Mouse (Mus musculus) T-cell, adult 66 days (primary cell): ENCODE data around the gene Prl8a8. TPM values are rescaled to one million over a fixed set of nuclear protein-coding genes. Genes with fewer than 3 reads are reported as not detected.

Source experiments
- total RNA-seq, 2 experiments: library from RNA; stranded (reverse); gene quantifications; 3 replicates in 1 of 2; 4 replicates in 1 of 2; pipeline ENCODE4 v1.2.4; 2023

Prl8a8 gene
- not detected for total RNA-seq

DNA sequence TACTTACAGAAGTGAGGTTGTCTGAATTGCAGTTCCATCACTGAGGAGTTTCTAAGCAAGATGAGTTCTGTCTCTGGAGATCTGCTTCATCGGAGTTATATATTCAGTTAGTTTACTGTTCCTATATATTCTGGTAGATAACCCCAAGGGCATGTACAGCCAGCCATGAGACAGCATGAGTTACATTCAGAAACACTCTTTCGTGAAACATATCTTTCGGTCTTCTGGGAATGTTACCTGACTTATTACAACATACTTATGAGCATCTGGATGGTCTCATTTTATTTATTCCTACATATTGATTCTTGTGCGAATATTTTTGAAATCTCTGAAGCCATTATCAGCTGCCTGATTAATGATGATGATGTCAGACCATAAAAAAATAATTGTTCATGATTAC is at the start of gene Prl8a8:
TSS of gene Prl8a8 (minus strand) at position 101 of the 400 bp plus-strand sequence.

Other genes with a start within 250 kb of the Prl8a8 start
- gene Prl6a1, start 200.6 kb downstream of the Prl8a8 start, total RNA-seq = not detected
- not detected for gene Prl8a2, start 167.5 kb downstream of the Prl8a8 start, total RNA-seq
- gene Prl2b1, start 122.4 kb downstream of the Prl8a8 start, total RNA-seq = not detected
- gene Prl8a6, start 74.5 kb downstream of the Prl8a8 start, total RNA-seq = not detected
- not detected for gene Prl8a9, start 51.4 kb upstream of the Prl8a8 start, total RNA-seq
- gene Prl8a1, start 69.0 kb upstream of the Prl8a8 start, total RNA-seq = not detected
- not detected for gene Prl7b1, start 97.4 kb upstream of the Prl8a8 start, total RNA-seq
- gene Prl7a1, start 129.3 kb upstream of the Prl8a8 start, total RNA-seq = not detected
- not detected for gene Prl7a2, start 154.8 kb upstream of the Prl8a8 start, total RNA-seq
- gene Prl7d1, start 203.5 kb upstream of the Prl8a8 start, total RNA-seq = not detected